Mouse (Mus musculus): Measurements from ENCODE around the gene Ranbp10.
"Not testable (repeated sequence)": the region's sequence is repeated elsewhere in the genome, so short reads cannot be mapped to it uniquely, and the experiment has no call there.

The Ranbp10 gene

GRCm38 (mm10) chr8:105835318-105835717 is 8.2 kb upstream of the Ranbp10 start:
- peak; percentile 37 for DNase-seq (ENCODE audit: low spot score)

- DNase-seq (ENCODE audit: low spot score), result not testable (repeated sequence)
Measured at GRCm38 (mm10) chr8:105833740-105834139, 6.6 kb upstream of the Ranbp10 start.

- DNase-seq (ENCODE audit: low spot score), result no peak
Measured at GRCm38 (mm10) chr8:105826379-105826778, 771 bp downstream of the Ranbp10 start.

- DNase-seq (ENCODE audit: low spot score), result no peak
Measured at GRCm38 (mm10) chr8:105825506-105825905, 1.6 kb downstream of the Ranbp10 start.

- DNase-seq (ENCODE audit: low spot score), result no peak
Measured at GRCm38 (mm10) chr8:105820925-105821324, 6.2 kb downstream of the Ranbp10 start.

- DNase-seq (ENCODE audit: low spot score), result no peak
Measured at GRCm38 (mm10) chr8:105819659-105820058, 7.5 kb downstream of the Ranbp10 start.

GRCm38 (mm10) chr8:105813241-105813640 is 13.9 kb downstream of the Ranbp10 start:
- DNase-seq (ENCODE audit: low spot score), result no peak

GRCm38 (mm10) chr8:105812511-105812910 is 14.6 kb downstream of the Ranbp10 start:
- DNase-seq (ENCODE audit: low spot score), result no peak

GRCm38 (mm10) chr8:105811543-105811942 is 15.6 kb downstream of the Ranbp10 start:
- no peak for DNase-seq (ENCODE audit: low spot score)

- DNase-seq (ENCODE audit: low spot score), result no peak
Measured at GRCm38 (mm10) chr8:105811061-105811460, 16.1 kb downstream of the Ranbp10 start.

GRCm38 (mm10) chr8:105810245-105810786 is 16.8 kb downstream of the Ranbp10 start:
- no peak for DNase-seq (ENCODE audit: low spot score)

- no peak for DNase-seq (ENCODE audit: low spot score)
Measured at GRCm38 (mm10) chr8:105808480-105808879, 18.7 kb downstream of the Ranbp10 start.

GRCm38 (mm10) chr8:105807766-105808165 is 19.4 kb downstream of the Ranbp10 start:
- no peak for DNase-seq (ENCODE audit: low spot score)

GRCm38 (mm10) chr8:105805964-105806363 is 21.2 kb downstream of the Ranbp10 start:
- no peak for DNase-seq (ENCODE audit: low spot score)

GRCm38 (mm10) chr8:105805346-105805745 is 21.8 kb downstream of the Ranbp10 start:
- no peak for DNase-seq (ENCODE audit: low spot score)

GRCm38 (mm10) chr8:105804797-105805196 is 22.4 kb downstream of the Ranbp10 start:
- no peak for DNase-seq (ENCODE audit: low spot score)

GRCm38 (mm10) chr8:105801153-105801904 is 25.8 kb downstream of the Ranbp10 start:
- DNase-seq (ENCODE audit: low spot score), result no peak

GRCm38 (mm10) chr8:105799091-105799812 is 27.9 kb downstream of the Ranbp10 start:
- DNase-seq (ENCODE audit: low spot score), result peak; percentile 61

GRCm38 (mm10) chr8:105798408-105798807 is 28.7 kb downstream of the Ranbp10 start:
- DNase-seq (ENCODE audit: low spot score), result no peak

GRCm38 (mm10) chr8:105795785-105796184 is 31.4 kb downstream of the Ranbp10 start:
- no peak for DNase-seq (ENCODE audit: low spot score)

- no peak for DNase-seq (ENCODE audit: low spot score)
Measured at GRCm38 (mm10) chr8:105794009-105794598, 33.0 kb downstream of the Ranbp10 start.

GRCm38 (mm10) chr8:105793331-105793730 is 33.8 kb downstream of the Ranbp10 start:
- no peak for DNase-seq (ENCODE audit: low spot score)

GRCm38 (mm10) chr8:105789626-105790025 is 37.5 kb downstream of the Ranbp10 start:
- DNase-seq (ENCODE audit: low spot score), result no peak

Measured in ovary, adult 18-20 months (tissue).